Mouse (Mus musculus) embryonic facial prominence, embryonic 11.5 days (tissue): Measurements from ENCODE around the gene Nynrin. TPM values are rescaled to one million over a fixed set of nuclear protein-coding genes. Genes with fewer than 3 reads are reported as not detected.

Experiments
- polyA plus RNA-seq: library from polyadenylated mRNA; unstranded; fragments of >200 nt; fragmentation: Nextera tagmentation; extraction: Ambion mirVana; gene quantifications from 2 replicates; pipeline ENCODE4 v1.2.1, GENCODE M21; 2014

Gene Nynrin
- polyA plus RNA-seq, 1 experiment from 2014 or later: 13.6 TPM

Other genes starting within 250 kb of the Nynrin start
- gene Rec8, start 236.0 kb upstream of the Nynrin start, polyA plus RNA-seq: 3.8 and 4.2 TPM in 2 replicates
- gene Ipo4, start 218.1 kb upstream of the Nynrin start, polyA plus RNA-seq: 85.0 and 86.9 TPM in 2 replicates
- 2.6 and 3.5 TPM in 2 replicates for gene Gm49378, start 216.1 kb upstream of the Nynrin start, polyA plus RNA-seq
- gene Tm9sf1, start 210.2 kb upstream of the Nynrin start, polyA plus RNA-seq: 68.4 and 70.2 TPM in 2 replicates
- 0.38 and 0.84 TPM in 2 replicates for gene Tssk4, start 203.8 kb upstream of the Nynrin start, polyA plus RNA-seq
- gene Mdp1, start 193.5 kb upstream of the Nynrin start, polyA plus RNA-seq: 62.5 and 63.6 TPM in 2 replicates
- 60.7 and 67.7 TPM in 2 replicates for gene Gmpr2, start 182.1 kb upstream of the Nynrin start, polyA plus RNA-seq
- gene Nedd8, start 181.9 kb upstream of the Nynrin start, polyA plus RNA-seq: 622 and 636 TPM in 2 replicates
- gene Tinf2, start 172.2 kb upstream of the Nynrin start, polyA plus RNA-seq: 61.3 and 67.7 TPM in 2 replicates
- 1.1 and 1.5 TPM in 2 replicates for gene Tgm1, start 140.1 kb upstream of the Nynrin start, polyA plus RNA-seq
- 19.9 and 21.5 TPM in 2 replicates for gene Rabggta, start 131.7 kb upstream of the Nynrin start, polyA plus RNA-seq
- gene Dhrs1, start 108.3 kb upstream of the Nynrin start, polyA plus RNA-seq: 75.9 and 84.8 TPM in 2 replicates
- 53.8 and 59.4 TPM in 2 replicates for gene Nop9, start 108.3 kb upstream of the Nynrin start, polyA plus RNA-seq
- 0.18 and 0.35 TPM in 2 replicates for gene Cideb, start 95.6 kb upstream of the Nynrin start, polyA plus RNA-seq
- gene Ltb4r2, start 92.6 kb upstream of the Nynrin start, polyA plus RNA-seq: 0.31 and 0.34 TPM in 2 replicates
- not detected in 2 replicates for gene Ltb4r1, start 88.0 kb upstream of the Nynrin start, polyA plus RNA-seq
- 10.6 and 13.0 TPM in 2 replicates for gene Adcy4, start 69.9 kb upstream of the Nynrin start, polyA plus RNA-seq
- gene Ripk3, start 65.1 kb upstream of the Nynrin start, polyA plus RNA-seq: 33.7 and 38.8 TPM in 2 replicates
- gene Nfatc4, start 30.9 kb upstream of the Nynrin start, polyA plus RNA-seq: 53.7 and 61.6 TPM in 2 replicates
- 0.07 and 0.17 TPM in 2 replicates for gene Cbln3, start 30.4 kb downstream of the Nynrin start, polyA plus RNA-seq
- gene Khnyn, start 30.9 kb downstream of the Nynrin start, polyA plus RNA-seq: 10.4 and 11.9 TPM in 2 replicates
- gene Sdr39u1, start 46.3 kb downstream of the Nynrin start, polyA plus RNA-seq: 55.7 and 59.4 TPM in 2 replicates
- not detected in 2 replicates for gene Cma1, start 90.7 kb downstream of the Nynrin start, polyA plus RNA-seq
- gene Cma2, start 97.0 kb downstream of the Nynrin start, polyA plus RNA-seq: not detected in 2 replicates
- gene Mcpt1, start 164.0 kb downstream of the Nynrin start, polyA plus RNA-seq: not detected in 2 replicates
- not detected in 2 replicates for gene Mcpt9, start 176.5 kb downstream of the Nynrin start, polyA plus RNA-seq
- not detected in 2 replicates for gene Mcpt2, start 188.0 kb downstream of the Nynrin start, polyA plus RNA-seq
- gene Mcpt4, start 208.3 kb downstream of the Nynrin start, polyA plus RNA-seq: not detected in 2 replicates
- gene Mcpt8, start 231.3 kb downstream of the Nynrin start, polyA plus RNA-seq: not detected in 2 replicates
- gene Ctsg, start 248.6 kb downstream of the Nynrin start, polyA plus RNA-seq: not detected in 2 replicates